Mouse (Mus musculus): ENCODE results near the gene Acta2.

DNA sequence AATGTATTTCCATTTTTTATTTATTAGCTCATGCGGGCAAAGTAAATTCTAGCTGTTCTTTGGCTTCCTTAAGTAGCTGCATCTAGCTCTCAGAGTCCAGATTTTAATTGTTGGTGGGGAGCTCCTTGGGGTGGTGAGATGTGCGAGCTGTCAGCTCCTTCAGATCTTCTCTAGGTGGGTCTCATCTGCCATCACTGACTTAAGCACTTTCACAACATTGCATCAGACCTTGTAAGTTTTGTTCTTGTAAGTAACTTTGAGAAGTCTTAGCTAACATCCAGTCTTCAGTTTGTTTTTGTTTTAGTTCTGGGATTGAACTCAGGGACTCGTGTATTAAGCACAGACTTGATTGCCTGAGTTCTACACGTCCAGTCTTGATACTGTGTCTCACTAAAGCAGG, 56.5 kb downstream of the Acta2 start:
- TF ChIP-seq CTCF (IDR thresholded peaks at IDR 0.05; ENCODE audit: low read depth, low read length) (no peak), POLR2A (IDR thresholded peaks at IDR 0.05; ENCODE audit: borderline replicate concordance, low read depth, low read length) (no peak)

All from bone marrow macrophage, adult 2 months (primary cell).